Mouse (Mus musculus) liver, embryonic 13.5 days (tissue): Measurements from ENCODE around the gene Olfr906. TPM values are rescaled to one million over a fixed set of nuclear protein-coding genes. Genes with fewer than 3 reads are reported as not detected.

ENCODE experiments used
- ATAC-seq: fragments of 200-750 bp; cut with Nextera tagmentation; 2 replicates; pipeline ENCODE4 v1.8.0; 2017; ENCODE audit warnings: low read depth, mild to moderate bottlenecking, moderate number of reproducible peaks, moderate library complexity
- DNase-seq: peaks from one replicate; pipeline ENCODE4 v3.0.0; 2022
- H3K27ac ChIP-seq: fragments of 300-500 bp; sonication (generic); 2 replicates; pipeline ENCODE4 v1.5.1; 2015; ENCODE audit warnings: moderate library complexity, mild to moderate bottlenecking, inconsistent platforms
- H3K27me3 ChIP-seq: fragments of 300-500 bp; sonication (generic); 2 replicates; pipeline ENCODE4 v1.6.1; 2015; ENCODE audit warnings: mild to moderate bottlenecking, inconsistent platforms
- H3K36me3 ChIP-seq: fragments of 300-500 bp; sonication (generic); 2 replicates; pipeline ENCODE4 v1.6.1; 2015; ENCODE audit warnings: mild to moderate bottlenecking, inconsistent platforms
- H3K4me1 ChIP-seq: fragments of 300-500 bp; sonication (generic); replicated peaks from 2 replicates; pipeline ENCODE4 v1.6.1; 2015; ENCODE audit warnings: inconsistent platforms
- H3K4me2 ChIP-seq: fragments of 300-500 bp; sonication (generic); 2 replicates; pipeline ENCODE4 v1.6.1; 2015; ENCODE audit warnings: inconsistent platforms, mild to moderate bottlenecking, moderate library complexity
- H3K4me3 ChIP-seq: fragments of 300-500 bp; sonication (generic); replicated peaks from 2 replicates; pipeline ENCODE4 v1.5.1; 2015; ENCODE audit warnings: mild to moderate bottlenecking, inconsistent platforms
- H3K9ac ChIP-seq: fragments of 300-500 bp; sonication (generic); 2 replicates; pipeline ENCODE4 v1.6.1; 2015; ENCODE audit warnings: mild to moderate bottlenecking, inconsistent platforms
- H3K9me3 ChIP-seq: fragments of 300-500 bp; sonication (generic); replicated peaks from 2 replicates; pipeline ENCODE4 v1.6.1; 2016; ENCODE audit warnings: inconsistent platforms
- WGBS: fragments of 180-500 bp; shearing (Covaris S2); methylation state at CpG from one replicate; pipeline ENCODE4 v1.1.7; 2015; ENCODE audit not compliant: insufficient replicate concordance; 5-methylcytosine and 5-hydroxymethylcytosine counted together
- polyA plus RNA-seq: library from polyadenylated mRNA; unstranded; fragments of >200 nt; fragmentation: Nextera tagmentation; extraction: Ambion mirVana; gene quantifications from 2 replicates; pipeline ENCODE4 v1.2.1, GENCODE M21; 2015

The Olfr906 gene
- not detected in 2 replicates for polyA plus RNA-seq

GRCm38 (mm10) chr9:38486785-38487184 is at the start of gene Olfr906:
Gene Olfr906, plus strand, starts transcription at chr9:38487085.
- Histone ChIP-seq H3K27me3 (no peaks in the 10 kb centered on the region), H3K9me3 (no peaks in the 10 kb centered on the region), H3K36me3 (no peaks in the 10 kb centered on the region), H3K4me3 (no peak within 1 kb of the TSS), H3K27ac (no peak within 1 kb of the TSS), H3K4me2 (no peak within 1 kb of the TSS), H3K4me1 (no peaks in the 10 kb centered on the region), H3K9ac (no peak within 1 kb of the TSS)
- 58% methylated on average over 3 of the region's 3 CpGs for WGBS
- no peak for ATAC-seq
- no peak for DNase-seq

DNA sequence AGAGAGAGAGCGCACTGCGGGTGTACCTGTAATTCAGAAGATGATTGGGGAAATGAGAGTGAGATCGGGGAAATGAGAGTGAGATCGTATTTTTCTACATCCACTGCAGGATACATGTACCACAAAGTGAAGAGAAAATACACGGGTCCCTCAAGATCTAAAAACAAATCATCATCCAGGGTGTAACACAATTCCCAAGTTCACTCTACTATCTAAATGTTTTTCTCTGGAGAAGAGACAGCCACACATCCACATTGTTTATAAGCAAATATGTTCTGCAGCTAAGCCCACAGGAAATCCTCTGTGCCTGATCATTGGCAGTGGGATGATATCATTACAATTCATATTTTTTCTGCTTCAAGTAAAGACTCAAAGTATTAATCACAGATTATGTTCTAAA is 39.5 kb upstream of the Olfr906 start, which contains the start of gene Olfr902:
Gene Olfr902, plus strand, starts transcription at position 301 of the 400 bp plus-strand sequence.
- DNase-seq (no peak), ATAC-seq (no peak)
- Histone ChIP-seq H3K36me3 (no peaks in the 10 kb centered on the region), H3K4me1 (no peaks in the 10 kb centered on the region), H3K9me3 (no peaks in the 10 kb centered on the region), H3K27ac (no peak within 1 kb of the TSS), H3K9ac (no peak within 1 kb of the TSS), H3K4me2 (no peak within 1 kb of the TSS), H3K27me3 (no peaks in the 10 kb centered on the region), H3K4me3 (no peak within 1 kb of the TSS)
- 77% methylated on average over 5 of the region's 5 CpGs for WGBS

DNA sequence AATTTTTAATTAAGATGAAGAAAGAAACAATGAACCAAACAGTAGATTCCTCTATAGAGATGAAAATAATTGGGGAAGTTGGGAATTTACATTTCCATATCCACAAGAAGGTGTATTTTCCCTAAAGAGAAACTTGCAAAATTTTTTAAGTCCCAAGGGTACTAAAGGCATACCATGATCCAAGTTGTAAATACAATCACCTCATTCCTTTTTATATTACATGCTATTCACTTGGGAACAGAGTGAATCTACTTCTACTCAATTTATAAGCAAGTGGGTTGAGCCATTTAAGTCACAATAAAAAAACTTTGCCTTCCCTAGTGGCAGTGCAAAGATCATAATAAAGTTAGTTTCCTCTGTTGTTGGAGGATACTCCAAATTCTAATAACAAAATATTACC is 24.0 kb upstream of the Olfr906 start, which contains the start of gene Olfr904:
Gene Olfr904, plus strand, starts transcription at position 301 of the 400 bp plus-strand sequence.
- no peaks in the 10 kb centered on the region for H3K4me1 ChIP-seq
- ATAC-seq (no peak), DNase-seq (no peak)
- no peak within 1 kb of the TSS for H3K27ac ChIP-seq
- H3K36me3 ChIP-seq = no peaks in the 10 kb centered on the region
- no peaks in the 10 kb centered on the region for H3K27me3 ChIP-seq
- H3K4me3 ChIP-seq = no peak within 1 kb of the TSS
- H3K9me3 ChIP-seq = no peaks in the 10 kb centered on the region
- H3K4me2 ChIP-seq = no peak within 1 kb of the TSS
- no peak within 1 kb of the TSS for H3K9ac ChIP-seq

DNA sequence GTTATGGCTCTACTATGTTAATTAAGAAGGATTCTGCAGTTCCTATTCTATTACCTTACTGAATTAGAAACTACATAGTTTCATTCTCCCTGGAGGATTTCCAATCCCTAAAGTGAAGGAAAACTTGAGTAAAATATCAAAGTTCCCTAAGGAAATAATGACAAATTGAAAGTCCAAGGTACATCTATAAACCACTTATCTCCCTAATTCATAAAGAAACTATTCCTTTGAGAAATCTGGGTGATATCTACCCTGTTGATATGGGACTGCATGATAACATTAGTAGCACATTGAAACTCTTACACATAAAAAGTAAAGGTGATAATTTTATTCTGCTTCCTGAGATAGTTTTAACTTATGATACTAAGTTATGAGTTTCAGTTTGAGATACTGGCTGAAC is 16.1 kb upstream of the Olfr906 start, which contains the start of gene Olfr905:
Gene Olfr905, plus strand, starts transcription at position 301 of the 400 bp plus-strand sequence.
- Histone ChIP-seq H3K4me2 (no peak within 1 kb of the TSS), H3K27ac (no peak within 1 kb of the TSS), H3K27me3 (no peaks in the 10 kb centered on the region), H3K9ac (no peak within 1 kb of the TSS), H3K36me3 (no peaks in the 10 kb centered on the region), H3K9me3 (no peaks in the 10 kb centered on the region), H3K4me3 (no peak within 1 kb of the TSS), H3K4me1 (no peaks in the 10 kb centered on the region)
- no peak for DNase-seq
- ATAC-seq = no peak

GRCm38 (mm10) chr9:38495501-38495900 is 8.6 kb downstream of the Olfr906 start, which contains the start of gene Olfr907:
Gene Olfr907, plus strand, starts transcription at chr9:38495801.
- ATAC-seq (no peak), DNase-seq (no peak)
- 56% methylated on average over 2 of the region's 2 CpGs for WGBS
- H3K4me3 ChIP-seq = no peak within 1 kb of the TSS
- H3K9ac ChIP-seq = no peak within 1 kb of the TSS
- no peak within 1 kb of the TSS for H3K27ac ChIP-seq
- H3K4me1 ChIP-seq = no peaks in the 10 kb centered on the region
- no peaks in the 10 kb centered on the region for H3K36me3 ChIP-seq
- H3K9me3 ChIP-seq = no peaks in the 10 kb centered on the region
- no peak within 1 kb of the TSS for H3K4me2 ChIP-seq
- H3K27me3 ChIP-seq = no peaks in the 10 kb centered on the region

DNA sequence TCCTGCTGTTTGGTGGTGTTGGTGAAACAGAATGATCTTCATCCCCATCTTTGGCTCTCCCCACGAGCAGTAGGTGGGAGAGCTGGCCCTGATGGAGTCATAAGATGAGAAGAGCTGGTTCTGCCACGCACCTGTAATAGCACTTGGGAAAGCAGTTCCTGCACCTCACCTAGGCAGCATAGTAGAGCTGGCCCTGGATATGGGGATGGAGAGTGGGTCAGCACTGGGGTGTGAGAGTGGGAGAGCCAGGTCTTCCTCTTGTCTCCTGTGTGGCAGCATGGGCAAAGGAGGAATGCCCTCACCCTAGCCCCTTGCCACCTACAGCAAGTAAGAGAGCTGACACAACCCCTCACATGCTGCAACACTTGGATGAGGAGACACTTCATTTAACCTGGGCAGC is 25.5 kb downstream of the Olfr906 start:
- Histone ChIP-seq H3K4me2 (no peak overlapping the region), H3K4me1 (no peaks in the 10 kb centered on the region), H3K27ac (no peak overlapping the region), H3K4me3 (no peak overlapping the region), H3K9me3 (no peaks in the 10 kb centered on the region; the same call in 1 of the 2 replicates), H3K36me3 (no peaks in the 10 kb centered on the region), H3K27me3 (no peaks in the 10 kb centered on the region), H3K9ac (no peak overlapping the region)
- DNase-seq (no peak), ATAC-seq (no peak)
- 32% methylated on average over 2 of the region's 2 CpGs for WGBS

DNA sequence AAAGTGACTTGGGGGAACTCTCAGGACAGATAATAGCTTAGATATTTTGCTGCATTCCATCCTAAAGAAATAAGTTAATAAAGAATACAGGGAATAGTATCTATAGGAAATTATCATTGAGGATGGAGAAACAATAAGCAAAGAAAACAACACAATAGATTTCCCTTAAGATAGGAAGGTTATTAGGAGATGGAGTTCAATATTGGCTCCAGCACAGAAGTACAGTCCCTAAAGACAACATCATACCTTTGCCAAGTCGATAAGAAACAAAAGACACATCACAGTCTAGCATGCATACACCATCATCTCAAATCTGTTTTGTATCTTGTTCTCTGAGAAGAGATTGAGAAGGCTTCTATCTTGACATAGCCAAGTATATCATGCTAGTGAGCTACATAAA is 34.4 kb downstream of the Olfr906 start, which contains the start of gene Olfr911-ps1:
Gene Olfr911-ps1, plus strand, starts transcription at position 301 of the 400 bp plus-strand sequence.
- H3K9ac ChIP-seq = no peak within 1 kb of the TSS
- no peaks in the 10 kb centered on the region for H3K36me3 ChIP-seq
- no peaks in the 10 kb centered on the region for H3K4me1 ChIP-seq
- no peaks in the 10 kb centered on the region for H3K27me3 ChIP-seq
- H3K4me2 ChIP-seq = no peak within 1 kb of the TSS
- DNase-seq (no peak), ATAC-seq (no peak)
- WGBS = 46% methylated on average over 1 of the region's 1 CpGs
- H3K27ac ChIP-seq = no peak within 1 kb of the TSS
- H3K9me3 ChIP-seq = no peaks in the 10 kb centered on the region
- no peak within 1 kb of the TSS for H3K4me3 ChIP-seq

DNA sequence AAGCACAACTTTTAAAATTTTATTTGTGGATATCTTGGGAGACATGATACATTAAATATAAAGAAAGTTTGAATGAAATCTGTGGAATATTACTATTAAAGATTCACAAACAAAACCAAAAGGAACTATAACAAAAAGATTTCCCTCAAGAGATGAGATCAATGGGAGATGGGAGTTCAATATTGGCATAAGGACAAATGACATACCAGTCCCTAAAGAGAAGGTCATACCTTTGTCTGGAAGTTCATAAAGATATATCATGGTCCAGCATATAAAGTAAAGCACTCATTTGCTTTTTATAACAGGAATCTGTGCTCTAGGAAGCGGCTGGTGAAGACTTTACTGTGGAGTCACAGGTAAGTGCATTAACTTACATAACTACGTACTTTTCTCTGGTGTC is 50.7 kb downstream of the Olfr906 start, which contains the start of gene Olfr910:
Gene Olfr910, plus strand, starts transcription at position 301 of the 400 bp plus-strand sequence.
- Histone ChIP-seq H3K4me2 (no peak within 1 kb of the TSS), H3K4me3 (no peak within 1 kb of the TSS), H3K9ac (no peak within 1 kb of the TSS), H3K27me3 (no peaks in the 10 kb centered on the region), H3K9me3 (no peaks in the 10 kb centered on the region), H3K27ac (no peak within 1 kb of the TSS), H3K4me1 (no peaks in the 10 kb centered on the region), H3K36me3 (no peaks in the 10 kb centered on the region)
- 62% methylated on average over 2 of the region's 2 CpGs for WGBS
- DNase-seq (no peak), ATAC-seq (no peak)

Other genes starting within 250 kb of the Olfr906 start
- gene Olfr143, start 234.3 kb upstream of the Olfr906 start, polyA plus RNA-seq = not detected in 2 replicates
- gene Olfr895, start 219.2 kb upstream of the Olfr906 start, polyA plus RNA-seq = not detected in 2 replicates
- not detected in 2 replicates for gene Olfr896-ps1, start 196.0 kb upstream of the Olfr906 start, polyA plus RNA-seq
- gene Olfr25, start 158.0 kb upstream of the Olfr906 start, polyA plus RNA-seq = not detected in 2 replicates
- not detected in 2 replicates for gene Olfr898, start 138.7 kb upstream of the Olfr906 start, polyA plus RNA-seq
- not detected in 2 replicates for gene Olfr250, start 120.2 kb upstream of the Olfr906 start, polyA plus RNA-seq
- gene Olfr251, start 110.0 kb upstream of the Olfr906 start, polyA plus RNA-seq = not detected in 2 replicates
- not detected in 2 replicates for gene Olfr147, start 85.4 kb upstream of the Olfr906 start, polyA plus RNA-seq
- not detected in 2 replicates for gene Olfr901, start 57.6 kb upstream of the Olfr906 start, polyA plus RNA-seq
- not detected in 2 replicates for gene Olfr902, start 39.4 kb upstream of the Olfr906 start, polyA plus RNA-seq
- gene Olfr904, start 23.9 kb upstream of the Olfr906 start, polyA plus RNA-seq = not detected in 2 replicates
- not detected in 2 replicates for gene Olfr905, start 16.0 kb upstream of the Olfr906 start, polyA plus RNA-seq
- gene Olfr907, start 8.7 kb downstream of the Olfr906 start, polyA plus RNA-seq = not detected in 2 replicates
- not detected in 2 replicates for gene Olfr911-ps1, start 34.5 kb downstream of the Olfr906 start, polyA plus RNA-seq
- gene Olfr910, start 50.8 kb downstream of the Olfr906 start, polyA plus RNA-seq = not detected in 2 replicates
- gene Olfr912, start 93.1 kb downstream of the Olfr906 start, polyA plus RNA-seq = not detected in 2 replicates
- not detected in 2 replicates for gene Olfr913, start 105.7 kb downstream of the Olfr906 start, polyA plus RNA-seq
- not detected in 2 replicates for gene Olfr914, start 118.0 kb downstream of the Olfr906 start, polyA plus RNA-seq
- gene Olfr916, start 172.8 kb downstream of the Olfr906 start, polyA plus RNA-seq = not detected in 2 replicates
- gene Olfr917, start 178.8 kb downstream of the Olfr906 start, polyA plus RNA-seq = not detected in 2 replicates
- gene Olfr918, start 187.5 kb downstream of the Olfr906 start, polyA plus RNA-seq = not detected in 2 replicates
- not detected in 2 replicates for gene Olfr919, start 216.6 kb downstream of the Olfr906 start, polyA plus RNA-seq
- 8.5 and 9.3 TPM in 2 replicates for gene Vwa5a, start 231.2 kb downstream of the Olfr906 start, polyA plus RNA-seq